Mouse (Mus musculus) spleen, adult 2 months (tissue): Measurements from ENCODE around the gene Ryr1.

ENCODE experiments used
- CTCF ChIP-seq: fragments of 200-500 bp; IDR thresholded peaks from 2 replicates; pipeline ENCODE4 v1.5.1; 2011; ENCODE audit warnings: mild to moderate bottlenecking, inconsistent platforms; ENCODE audit not compliant: insufficient read depth, insufficient read length, insufficient replicate concordance; ENCODE audit errors: extremely low read depth
- POLR2A ChIP-seq: fragments of 200-500 bp; IDR thresholded peaks from 2 replicates; pipeline ENCODE4 v1.6.1; 2011; ENCODE audit warnings: low read depth, low read length, inconsistent platforms

- no peak for TF ChIP-seq POLR2A
- TF ChIP-seq CTCF: no peak
These were observed 27.8 kb downstream of the Ryr1 start for GRCm38 (mm10) chr7:29097131-29097530.
